Mouse (Mus musculus): ENCODE measurements around the gene Unc13b.
"Not testable (repeated sequence)": the region's sequence is repeated elsewhere in the genome, so short reads cannot be mapped to it uniquely, and the experiment has no call there.

Gene Unc13b

GRCm38 (mm10) chr4:43091183-43091582, 32.4 kb downstream of the Unc13b start:
- DNase-seq (ENCODE audit: low spot score in 2 of 2): no peak

GRCm38 (mm10) chr4:43113491-43113890, 54.7 kb downstream of the Unc13b start:
- no peak for DNase-seq (ENCODE audit: low spot score in 2 of 2)

- DNase-seq (ENCODE audit: low spot score in 2 of 2): no peak
Observed at GRCm38 (mm10) chr4:43114512-43114911, 55.8 kb downstream of the Unc13b start.

GRCm38 (mm10) chr4:43114946-43115345, 56.2 kb downstream of the Unc13b start:
- DNase-seq (ENCODE audit: low spot score in 2 of 2): peak; percentile 2 to 28

GRCm38 (mm10) chr4:43116249-43116648, 57.5 kb downstream of the Unc13b start:
- DNase-seq (ENCODE audit: low spot score in 2 of 2): no peak

GRCm38 (mm10) chr4:43129750-43130149, 71.0 kb downstream of the Unc13b start:
- no peak for DNase-seq (ENCODE audit: low spot score in 2 of 2)

GRCm38 (mm10) chr4:43142610-43143009, 83.9 kb downstream of the Unc13b start:
- DNase-seq (ENCODE audit: low spot score in 2 of 2): no peak

GRCm38 (mm10) chr4:43152413-43152812, 93.7 kb downstream of the Unc13b start:
- not testable (repeated sequence) for DNase-seq (ENCODE audit: low spot score in 2 of 2)

GRCm38 (mm10) chr4:43160045-43160444, 101.3 kb downstream of the Unc13b start:
- DNase-seq (ENCODE audit: low spot score in 2 of 2): no peak

- no peak for DNase-seq (ENCODE audit: low spot score in 2 of 2)
Observed at GRCm38 (mm10) chr4:43161124-43161657, 102.4 kb downstream of the Unc13b start.

- no peak for DNase-seq (ENCODE audit: low spot score in 2 of 2)
Observed at GRCm38 (mm10) chr4:43163205-43163604, 104.5 kb downstream of the Unc13b start.

GRCm38 (mm10) chr4:43165403-43166005, 106.8 kb downstream of the Unc13b start:
- no peak for DNase-seq (ENCODE audit: low spot score in 2 of 2)

- no peak for DNase-seq (ENCODE audit: low spot score in 2 of 2)
Observed at GRCm38 (mm10) chr4:43170028-43170427, 111.3 kb downstream of the Unc13b start.

GRCm38 (mm10) chr4:43177126-43177525, 118.4 kb downstream of the Unc13b start:
- peak; percentile 12 to 21 for DNase-seq (ENCODE audit: low spot score in 2 of 2)

- no peak for DNase-seq (ENCODE audit: low spot score in 2 of 2)
Observed at GRCm38 (mm10) chr4:43182474-43183168, 123.9 kb downstream of the Unc13b start.

GRCm38 (mm10) chr4:43187439-43187838, 128.7 kb downstream of the Unc13b start:
- no peak for DNase-seq (ENCODE audit: low spot score in 2 of 2)

- no peak for DNase-seq (ENCODE audit: low spot score in 2 of 2)
Observed at GRCm38 (mm10) chr4:43189381-43189780, 130.6 kb downstream of the Unc13b start.

GRCm38 (mm10) chr4:43204946-43205345, 146.2 kb downstream of the Unc13b start:
- DNase-seq (ENCODE audit: low spot score in 2 of 2): no peak

- no peak for DNase-seq (ENCODE audit: low spot score in 2 of 2)
Observed at GRCm38 (mm10) chr4:43205571-43205970, 146.8 kb downstream of the Unc13b start.

- no peak for DNase-seq (ENCODE audit: low spot score in 2 of 2)
Observed at GRCm38 (mm10) chr4:43206989-43207388, 148.2 kb downstream of the Unc13b start.

- no peak for DNase-seq (ENCODE audit: low spot score in 2 of 2)
Observed at GRCm38 (mm10) chr4:43209081-43209579, 150.4 kb downstream of the Unc13b start.

GRCm38 (mm10) chr4:43209673-43210072, 150.9 kb downstream of the Unc13b start:
- DNase-seq (ENCODE audit: low spot score in 2 of 2): no peak

GRCm38 (mm10) chr4:43216491-43216890, 157.7 kb downstream of the Unc13b start:
- no peak for DNase-seq (ENCODE audit: low spot score in 2 of 2)
